Mouse (Mus musculus) embryo, embryonic 9.5 days (tissue): ENCODE data around the gene Mad2l2.

ENCODE experiments used
- DNase-seq: peaks from one replicate; pipeline ENCODE4 v3.0.0-alpha.2; 2017; ENCODE audit errors: extremely low spot score

The Mad2l2 gene

GRCm38 (mm10) chr4:148143721-148144120, 13.5 kb downstream of the Mad2l2 start:
- no peak for DNase-seq

DNA sequence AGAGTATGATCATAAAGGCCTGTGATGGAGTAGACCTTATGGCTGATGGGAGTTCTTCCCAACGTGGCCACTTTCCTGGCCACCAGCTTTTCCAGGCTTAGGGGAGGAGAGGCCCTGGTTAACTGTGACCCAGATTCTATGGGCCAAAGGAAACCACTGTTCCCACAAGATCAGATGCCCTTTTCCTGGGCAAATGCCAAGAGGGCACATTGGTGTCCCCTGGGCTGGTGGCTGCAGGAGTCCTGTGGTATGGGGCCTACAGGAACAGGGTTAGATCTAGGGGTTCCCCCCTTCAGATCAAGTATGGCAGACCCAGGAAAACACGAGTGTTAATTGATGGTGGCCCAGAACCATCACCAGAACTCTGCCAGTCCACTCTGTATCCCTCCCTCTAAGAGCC, 17.5 kb downstream of the Mad2l2 start:
- DNase-seq = no peak

DNA sequence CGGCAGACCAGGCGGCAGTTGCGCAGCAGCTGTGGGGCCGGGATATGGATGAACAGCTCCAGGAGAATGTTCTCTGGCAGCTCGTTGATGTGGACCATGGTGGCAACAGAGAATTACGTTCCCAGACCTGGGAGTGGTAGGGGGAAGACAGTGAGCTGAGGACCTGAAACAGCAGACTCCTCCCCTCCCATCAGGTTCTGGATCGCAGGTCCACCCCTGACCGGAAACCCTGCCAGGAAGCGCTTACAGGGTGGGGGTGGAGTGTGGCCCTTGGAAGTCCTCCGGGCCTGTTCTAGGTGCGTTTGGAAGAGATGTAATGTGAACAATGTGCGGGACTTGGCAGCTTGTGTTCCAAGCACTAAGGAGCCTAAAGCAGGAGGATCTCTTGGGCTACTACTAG, 19.4 kb downstream of the Mad2l2 start:
- DNase-seq = no peak

GRCm38 (mm10) chr4:148150242-148150641, 20.1 kb downstream of the Mad2l2 start:
- no peak for DNase-seq

DNA sequence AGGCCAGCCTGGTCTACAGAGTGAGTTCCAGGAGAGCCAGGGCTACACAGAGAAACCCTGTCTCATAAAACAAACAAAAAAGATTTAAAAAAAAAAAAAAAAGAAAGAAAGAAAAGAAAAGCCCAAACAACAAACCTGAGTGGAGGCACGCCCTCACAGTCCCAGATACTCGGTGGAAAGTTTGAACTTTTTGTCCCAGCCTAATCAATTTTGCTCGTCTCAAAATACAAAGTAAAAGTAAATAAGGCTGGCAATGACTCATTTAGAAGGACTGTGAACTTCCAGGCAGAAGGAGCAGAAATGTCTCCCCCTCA, 20.7 kb downstream of the Mad2l2 start:
- no peak for DNase-seq

DNA sequence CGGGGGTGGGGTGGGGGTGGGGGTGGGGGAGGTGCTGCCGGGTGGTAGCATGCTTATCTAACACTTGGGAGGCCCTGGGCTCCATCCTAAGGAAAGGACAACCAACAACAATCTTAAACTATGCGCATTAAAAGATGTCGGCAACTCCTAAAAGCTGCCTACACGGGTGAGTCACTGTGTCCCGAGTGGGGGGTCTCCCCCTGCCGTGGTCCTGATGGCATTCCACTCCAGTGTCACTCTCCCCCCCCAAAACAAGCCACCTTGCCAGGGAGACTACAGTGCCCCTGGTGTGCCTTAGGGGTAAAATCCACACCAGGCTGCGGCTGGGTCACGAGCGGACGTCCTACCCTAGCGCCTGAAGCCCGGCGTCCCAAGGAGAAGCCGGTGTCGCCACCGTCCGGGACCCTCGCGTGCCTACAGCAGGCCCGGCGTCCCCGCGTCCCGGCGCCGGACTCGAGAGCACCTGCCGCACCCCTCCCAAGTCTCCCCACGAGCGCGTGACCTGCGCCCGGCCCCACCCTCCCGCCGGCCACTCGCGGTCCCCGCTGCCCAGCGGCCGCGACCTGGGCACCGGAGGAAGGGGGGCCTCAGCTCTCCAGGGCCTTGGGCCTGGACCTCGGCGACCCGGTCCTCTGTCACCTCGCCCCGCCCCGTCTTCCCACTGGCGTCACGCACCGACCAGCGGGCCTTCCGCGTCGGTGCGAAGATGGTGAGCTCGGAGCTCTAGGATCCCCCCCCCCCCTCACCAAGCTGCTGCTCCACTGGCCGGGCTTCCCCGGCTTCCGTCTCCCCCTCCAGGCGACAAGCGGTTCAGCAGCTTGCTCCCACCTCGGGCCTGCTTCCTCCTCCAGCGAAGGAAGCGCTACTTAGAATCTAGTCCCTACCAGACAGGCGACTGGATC, 21.3 kb downstream of the Mad2l2 start, which contains the start of gene Fbxo6:
Gene Fbxo6 (minus strand): TSS at position 874 of the 902 bp plus-strand sequence.
- DNase-seq = peak; percentile 88

DNA sequence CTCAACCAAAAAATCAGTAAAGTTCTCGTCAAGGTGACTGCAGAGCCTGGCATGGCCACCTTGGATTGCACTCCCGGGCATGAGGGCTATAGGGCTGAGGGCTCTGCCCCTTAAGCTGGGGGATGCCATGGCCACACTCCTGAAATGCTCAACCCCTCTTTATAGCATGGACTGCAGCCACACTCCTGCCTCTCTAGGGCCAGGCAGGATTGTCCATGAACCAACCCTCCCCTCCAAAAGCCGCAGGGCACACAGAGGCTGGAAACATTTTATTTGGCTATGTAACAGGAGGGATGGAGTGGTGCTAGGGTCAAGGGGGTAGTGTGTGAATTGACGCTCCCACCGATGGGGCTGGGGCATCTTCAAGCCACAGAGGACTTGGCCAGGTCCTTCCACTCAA, 22.4 kb downstream of the Mad2l2 start:
- DNase-seq = no peak

DNA sequence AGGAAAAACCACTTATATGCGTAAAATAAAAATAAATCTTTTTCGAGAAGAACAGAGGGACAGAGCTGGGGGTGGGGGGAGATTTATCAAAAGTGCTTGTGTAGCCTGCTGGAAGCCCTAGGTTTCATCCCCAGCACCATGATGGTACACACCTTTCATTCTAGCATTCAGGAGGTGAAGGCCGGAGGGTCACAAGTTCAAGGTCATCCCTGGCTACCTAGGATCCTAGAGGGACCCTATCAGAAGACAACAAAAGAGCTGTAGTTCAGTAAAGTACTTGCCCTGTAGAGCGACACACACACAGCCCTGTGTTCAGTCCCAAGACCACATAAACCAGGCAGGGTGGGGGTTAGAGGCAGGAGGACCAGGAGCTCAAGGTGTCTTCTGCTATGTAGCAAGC, 23.8 kb downstream of the Mad2l2 start:
- DNase-seq = no peak

- DNase-seq = no peak
These were observed 24.8 kb downstream of the Mad2l2 start for GRCm38 (mm10) chr4:148154982-148155381.

DNA sequence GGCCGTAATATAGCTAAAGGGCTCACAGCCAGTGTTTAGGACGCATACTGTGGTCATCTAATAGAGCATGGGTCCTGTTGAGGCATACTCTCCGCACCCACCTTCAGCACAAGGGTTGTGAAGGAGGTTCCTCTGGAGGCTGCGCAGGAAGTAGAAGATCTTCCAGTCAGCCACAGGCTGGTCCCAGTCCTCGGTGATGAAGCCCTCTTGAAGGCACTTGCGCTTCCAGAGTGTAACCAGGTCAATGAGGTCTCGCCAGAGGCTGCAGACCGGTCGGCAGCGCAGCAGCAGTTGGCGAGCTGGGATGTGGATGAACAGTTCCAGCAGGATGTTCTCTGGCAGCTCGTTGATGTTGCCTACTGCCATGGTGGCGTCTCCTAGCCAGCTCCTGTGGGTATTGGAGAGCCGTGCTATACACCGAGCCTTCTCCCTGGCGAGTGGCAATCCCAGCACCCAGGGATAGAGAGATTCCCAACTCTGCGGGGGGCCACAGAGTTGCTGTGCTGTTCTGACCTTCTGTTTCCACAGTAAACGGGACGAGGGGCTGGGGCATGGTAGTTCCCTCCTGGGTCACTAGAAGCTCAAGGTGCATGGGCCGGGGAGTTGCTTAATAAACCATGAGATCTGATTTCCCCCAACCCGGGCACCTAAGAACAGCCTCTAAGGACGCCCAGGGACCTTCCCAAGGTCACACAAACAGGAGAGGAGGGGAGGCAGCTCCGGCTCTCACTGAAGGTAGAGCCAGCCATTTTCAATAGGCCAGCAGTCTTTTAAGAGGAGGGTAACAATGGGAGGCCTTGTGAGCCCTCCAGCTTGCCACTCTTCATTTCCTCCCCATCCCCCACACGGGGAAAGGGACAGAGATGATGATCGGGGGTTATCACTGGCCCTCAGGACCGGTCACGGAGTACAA, 28.5 kb downstream of the Mad2l2 start:
- DNase-seq = no peak

GRCm38 (mm10) chr4:148159544-148160435, 29.6 kb downstream of the Mad2l2 start:
- peak; percentile 97 for DNase-seq

DNA sequence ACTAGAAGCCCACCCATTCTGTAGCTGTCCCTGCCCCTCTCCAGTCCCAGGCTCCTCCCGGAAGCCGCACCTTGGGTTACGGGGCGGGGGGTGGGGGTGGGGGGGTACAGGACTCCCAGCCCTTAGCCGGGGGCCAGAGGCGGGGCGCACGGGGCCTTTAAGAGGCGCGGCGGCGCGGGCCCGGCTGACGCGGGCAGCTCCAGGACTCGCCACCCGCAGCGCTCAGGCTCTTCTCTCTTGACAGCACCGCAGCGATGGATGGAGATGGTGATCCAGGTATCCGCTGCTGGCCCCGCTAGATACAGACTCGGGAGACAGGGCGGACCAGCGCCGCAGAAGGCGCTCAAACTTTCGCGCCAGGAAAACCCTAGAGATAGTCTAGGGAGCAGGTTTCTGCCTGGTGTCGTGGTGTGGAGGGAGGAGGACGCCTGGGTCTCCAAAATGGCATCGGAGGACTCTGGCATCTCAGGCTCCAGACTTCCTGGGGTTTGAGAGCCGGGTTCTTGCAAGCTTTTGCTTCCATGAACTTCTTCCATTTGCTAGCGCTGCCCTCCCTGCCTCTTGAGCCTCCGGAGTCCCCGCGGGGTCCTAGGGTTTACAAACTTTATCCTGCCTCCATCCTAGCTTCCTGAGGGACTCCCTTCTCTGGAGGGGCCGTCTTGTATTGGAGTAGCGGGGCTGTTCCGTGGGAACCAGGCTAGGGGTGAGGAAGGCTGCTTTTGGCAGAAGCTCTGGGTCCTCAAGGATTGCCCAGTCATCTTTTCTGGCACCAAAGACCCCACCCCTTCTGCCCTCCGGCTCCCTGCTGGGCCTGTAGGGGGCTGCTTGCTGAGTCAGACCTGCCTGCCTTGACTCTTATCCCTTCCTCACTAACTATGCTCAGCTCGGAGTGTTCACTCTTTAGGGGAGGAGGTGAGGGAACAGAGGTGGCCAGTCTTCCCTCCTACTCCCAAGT, 30.5 kb downstream of the Mad2l2 start, which contains the start of the genes Fbxo44 and Fbxo2:
Gene Fbxo44 (minus strand): TSS at position 47 of the 955 bp plus-strand sequence.
Gene Fbxo2 (plus strand): TSS at position 186 of the 955 bp plus-strand sequence.
- DNase-seq = no peak

DNA sequence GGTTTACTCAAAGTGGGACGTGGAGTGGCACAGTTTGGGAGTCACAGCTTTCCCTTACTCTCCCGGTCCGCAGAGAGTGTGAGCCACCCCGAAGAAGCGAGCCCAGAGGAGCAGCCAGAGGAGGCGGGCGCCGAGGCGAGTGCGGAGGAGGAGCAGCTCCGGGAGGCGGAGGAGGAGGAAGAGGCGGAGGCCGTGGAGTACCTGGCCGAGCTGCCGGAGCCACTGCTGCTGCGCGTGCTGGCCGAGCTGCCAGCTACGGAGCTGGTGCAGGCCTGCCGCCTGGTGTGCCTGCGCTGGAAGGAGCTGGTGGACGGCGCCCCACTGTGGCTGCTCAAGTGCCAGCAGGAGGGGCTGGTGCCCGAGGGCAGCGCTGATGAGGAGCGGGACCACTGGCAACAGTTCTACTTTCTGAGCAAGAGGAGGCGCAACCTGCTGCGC, 33.8 kb downstream of the Mad2l2 start:
- DNase-seq = peak; percentile 72

- no peak for DNase-seq
These were observed 34.3 kb downstream of the Mad2l2 start for GRCm38 (mm10) chr4:148164461-148164860.

DNA sequence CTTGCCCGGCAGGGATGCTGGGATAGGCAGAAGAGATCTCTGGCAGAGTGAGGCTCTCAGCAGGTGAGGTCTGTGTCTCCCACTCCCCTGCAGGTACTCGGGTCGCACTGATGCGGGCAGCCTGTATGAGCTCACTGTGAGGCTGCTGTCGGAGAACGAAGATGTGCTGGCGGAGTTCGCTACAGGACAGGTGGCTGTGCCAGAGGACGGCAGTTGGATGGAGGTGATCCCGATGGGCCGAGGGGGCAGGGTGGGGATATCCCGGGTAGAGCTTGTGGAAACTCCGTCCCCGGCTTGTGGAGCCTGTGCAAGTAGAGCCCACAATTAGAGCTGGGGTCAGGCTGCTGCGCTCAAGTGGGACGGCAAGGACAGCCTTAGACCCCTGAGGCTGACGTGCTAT, 35.4 kb downstream of the Mad2l2 start:
- no peak for DNase-seq

DNA sequence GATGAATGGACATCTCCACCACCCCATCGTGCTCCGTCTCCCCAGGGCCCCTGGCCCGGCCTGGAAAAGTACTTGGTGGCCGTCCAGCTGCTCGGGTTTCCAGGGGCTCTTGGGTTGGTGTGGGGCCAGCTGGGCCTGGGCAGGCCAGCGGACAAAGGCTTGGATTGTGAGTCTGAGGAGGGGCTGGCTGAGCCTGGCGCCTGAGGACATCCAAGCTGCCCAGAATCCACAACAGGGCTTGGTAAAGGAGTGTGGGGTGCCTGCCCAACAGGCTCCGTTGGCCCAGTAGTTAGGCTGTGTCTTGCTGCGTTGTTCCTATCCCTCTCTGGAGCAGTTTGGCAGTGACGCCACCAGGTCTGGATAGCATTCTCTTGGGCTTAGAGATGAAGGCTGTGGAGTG, 36.2 kb downstream of the Mad2l2 start:
- no peak for DNase-seq

- DNase-seq = peak; percentile 73
These were observed 36.8 kb downstream of the Mad2l2 start for GRCm38 (mm10) chr4:148166986-148167385.

- DNase-seq = peak; percentile 62
These were observed 38.1 kb downstream of the Mad2l2 start for GRCm38 (mm10) chr4:148168287-148168686.

DNA sequence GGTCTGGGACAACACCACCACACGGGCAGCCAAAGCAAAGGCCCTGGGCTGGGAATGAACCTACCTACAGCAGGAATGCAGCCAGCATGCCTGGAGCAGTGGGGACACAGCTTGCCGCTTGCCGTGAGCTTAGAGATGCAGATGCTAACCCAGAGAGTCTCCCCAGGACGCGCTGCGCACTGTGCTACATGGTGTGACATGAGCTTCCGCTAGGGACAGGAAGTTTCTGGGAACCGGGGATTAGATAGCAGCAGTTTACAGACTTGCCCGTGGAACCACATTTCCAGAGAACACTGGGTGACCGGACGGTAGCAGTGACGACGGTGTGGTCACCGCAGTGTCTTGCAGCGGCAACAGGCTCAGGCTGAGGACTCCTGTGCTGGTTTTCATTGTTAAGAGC, 39.4 kb downstream of the Mad2l2 start:
- DNase-seq = no peak

DNA sequence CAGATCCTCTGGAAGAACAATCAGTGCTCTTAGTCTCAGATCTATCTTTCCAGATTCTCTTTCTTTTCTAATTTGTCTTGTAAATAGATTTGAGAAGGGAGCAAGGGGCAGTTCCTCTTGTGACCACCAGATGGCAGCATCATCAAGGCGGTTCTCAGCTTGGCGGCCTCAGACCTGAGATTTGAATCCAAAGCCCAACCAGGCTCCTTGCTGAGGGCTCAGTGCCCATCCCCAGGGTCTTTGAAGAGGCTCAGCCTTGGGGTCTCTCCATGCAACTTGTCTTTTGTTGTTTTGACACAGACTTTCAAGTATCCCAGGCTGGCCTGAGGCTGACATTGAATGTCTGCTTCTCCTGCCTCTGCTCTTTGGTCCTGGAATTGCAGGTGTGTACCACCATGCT, 40.7 kb downstream of the Mad2l2 start:
- DNase-seq = peak; percentile 66
